Comparison of ENCODE assay signal across 26 mouse cellular contexts in genomic region chr14:36658193-36658592, GRCm38 (mm10).
A peak's percentile ranks its signal among the peaks of the same experiment; 100 is the strongest.
DNase-seq lines count a peak whose midpoint lies in the region; ATAC-seq and TF ChIP-seq lines count a peak whose summit lies in the region.
"Had no signal": no experiment of that assay in that cellular context is flagged by ENCODE, and none has a peak within 500 bp of the region (broad histone marks: within the 10 kb centered on the region; RNA-seq: fewer than 3 reads in every experiment).

No protein-coding gene starts in this region.

- intact Hi-C loops in heart, postnatal 36 days (cut with DNase I) = no loop called here

- DNase-seq in heart, postnatal 36 days = no peak
- DNase-seq in c-Kit-positive CD71-positive TER-119-negative erythroid progenitor cells, embryonic 14.5 days (ENCODE audit: low read depth) = peak; percentile 10
- peak; percentile 34 for DNase-seq in liver, embryonic 11.5 days (ENCODE audit: low spot score)
- peak; percentile 28 for DNase-seq in liver, postnatal 0 days
- no peak for DNase-seq in thymus, postnatal 25 days
- no peak for DNase-seq in Muller cell, postnatal 12 days (ENCODE audit: inconsistent ontology term)
- no peak for DNase-seq in gastrocnemius, adult 8-10 months (ENCODE audit: low spot score in 2 of 2)
- DNase-seq: adrenal gland, adult 8-10 months; cerebellum, adult 9-10 months; gastrocnemius, postnatal 14 days; heart, adult 11 months; kidney, adult 9 months; kidney, postnatal 14 days; spleen, adult 18-20 months; thymus, postnatal 14 days had no signal

- H3K9ac ChIP-seq in heart, embryonic 11.5 days (ENCODE audit: low read depth, low read length) = no peak overlapping the region
- no peak overlapping the region for H3K9ac ChIP-seq in liver, embryonic 11.5 days (ENCODE audit: low read depth, low read length)
- no peak overlapping the region for H3K9ac ChIP-seq in liver, postnatal 0 days (replicated peaks)
- H3K9ac ChIP-seq: forebrain, embryonic 12.5 days; heart, embryonic 15.5 days; hindbrain, embryonic 15.5 days had no signal

- H3K9me3 ChIP-seq in heart, embryonic 11.5 days (replicated peaks; ENCODE audit: control insufficient read depth, low read length) = no peaks in the 10 kb centered on the region
- H3K9me3 ChIP-seq in liver, embryonic 11.5 days (ENCODE audit: control insufficient read depth, low read length) = no peaks in the 10 kb centered on the region
- H3K9me3 ChIP-seq in liver, postnatal 0 days (ENCODE audit: low read length) = no peaks in the 10 kb centered on the region
- H3K9me3 ChIP-seq: forebrain, embryonic 12.5 days; heart, embryonic 15.5 days; hindbrain, embryonic 15.5 days; limb, embryonic 10.5 days had no signal

- TF ChIP-seq EP300 in liver, postnatal 0 days (IDR thresholded peaks at IDR 0.05; ENCODE audit: low read depth) = peak; percentile 100

- no peaks in the 10 kb centered on the region for H3K36me3 ChIP-seq in heart, embryonic 11.5 days (ENCODE audit: control insufficient read depth, insufficient read depth, low read length)
- H3K36me3 ChIP-seq in liver, embryonic 11.5 days (ENCODE audit: control insufficient read depth, insufficient read depth, low read length) = no peaks in the 10 kb centered on the region
- H3K36me3 ChIP-seq in liver, postnatal 0 days (replicated peaks; ENCODE audit: insufficient read depth, low read length) = no peaks in the 10 kb centered on the region
- H3K36me3 ChIP-seq: forebrain, embryonic 12.5 days; heart, embryonic 15.5 days; hindbrain, embryonic 15.5 days; limb, embryonic 10.5 days had no signal

- H3K27ac ChIP-seq in heart, embryonic 11.5 days (ENCODE audit: low read depth, low read length) = peak overlapping the region; percentile 57
- H3K27ac ChIP-seq in liver, embryonic 11.5 days (ENCODE audit: low read depth, low read length) = peak overlapping the region; percentile 40; the same call in 1 of the 2 replicates
- H3K27ac ChIP-seq in liver, postnatal 0 days (ENCODE audit: low read depth) = peak overlapping the region; percentile 52
- H3K27ac ChIP-seq: forebrain, embryonic 12.5 days; heart, embryonic 15.5 days; hindbrain, embryonic 15.5 days; layer of hippocampus, adult 2 months; limb, embryonic 10.5 days; macrophage had no signal

- no peak for TF ChIP-seq CTCF in liver, postnatal 0 days (IDR thresholded peaks at IDR 0.05; ENCODE audit: low read depth)

- H3K27me3 ChIP-seq in heart, embryonic 11.5 days (ENCODE audit: control insufficient read depth, insufficient read depth, low read length) = no peaks in the 10 kb centered on the region
- H3K27me3 ChIP-seq in liver, embryonic 11.5 days (replicated peaks; ENCODE audit: control insufficient read depth, insufficient read depth, low read length) = no peaks in the 10 kb centered on the region
- no peaks in the 10 kb centered on the region for H3K27me3 ChIP-seq in liver, postnatal 0 days (ENCODE audit: insufficient read depth, low read length)
- H3K27me3 ChIP-seq: forebrain, embryonic 12.5 days; heart, embryonic 15.5 days; hindbrain, embryonic 15.5 days had no signal

- no peak overlapping the region for H3K4me2 ChIP-seq in heart, embryonic 11.5 days
- no peak overlapping the region for H3K4me2 ChIP-seq in liver, embryonic 11.5 days
- no peak overlapping the region; the same call in 1 of the 2 replicates for H3K4me2 ChIP-seq in liver, postnatal 0 days (ENCODE audit: low read depth, low read length)
- H3K4me2 ChIP-seq: forebrain, embryonic 12.5 days; heart, embryonic 15.5 days; hindbrain, embryonic 15.5 days; midbrain, embryonic 11.5 days had no signal

- 37% methylated on average over 3 of the region's 3 CpGs for WGBS in heart, embryonic 11.5 days (ENCODE audit: insufficient replicate concordance)
- 44% methylated on average over 3 of the region's 3 CpGs for WGBS in liver, embryonic 11.5 days
- WGBS in liver, postnatal 0 days (ENCODE audit: insufficient replicate concordance) = 45% methylated on average over 3 of the region's 3 CpGs

- no peak overlapping the region for H3K4me3 ChIP-seq in heart, embryonic 11.5 days (ENCODE audit: low read depth, low read length)
- H3K4me3 ChIP-seq in liver, embryonic 11.5 days (ENCODE audit: low read depth, low read length) = no peak overlapping the region
- no peak overlapping the region for H3K4me3 ChIP-seq in liver, postnatal 0 days (ENCODE audit: low read depth, low read length)
- H3K4me3 ChIP-seq: forebrain, embryonic 12.5 days; heart, embryonic 15.5 days; hindbrain, embryonic 15.5 days; layer of hippocampus, adult 2 months; limb, embryonic 10.5 days had no signal

- no peaks in the 10 kb centered on the region for H3K4me1 ChIP-seq in heart, embryonic 11.5 days (ENCODE audit: control insufficient read depth, insufficient read depth, low read length)
- peaks cover 3% of the 10 kb centered on the region; the same call in 1 of the 2 replicates for H3K4me1 ChIP-seq in liver, embryonic 11.5 days (replicated peaks; ENCODE audit: control insufficient read depth, insufficient read depth, low read length)
- 0 out of 2 replicates have a peak, but pooled peaks cover 3% of the 10 kb centered on the region for H3K4me1 ChIP-seq in liver, postnatal 0 days (ENCODE audit: insufficient read depth)
- H3K4me1 ChIP-seq: limb, embryonic 10.5 days had no signal

- ATAC-seq in heart, embryonic 11.5 days (replicated peaks; ENCODE audit: insufficient number of reproducible peaks, low FRiP score, low TSS enrichment) = peak; percentile 89
- peak; percentile 93 for ATAC-seq in liver, embryonic 11.5 days (replicated peaks; ENCODE audit: low FRiP score)
- ATAC-seq in liver, postnatal 0 days = peak; percentile 99
- ATAC-seq: activated CD4-positive, CD25-positive, alpha-beta regulatory T cell, adult 4 months; CD4-positive, CD25-positive, alpha-beta regulatory T cell, adult 4 months; lung, postnatal 0 days had no signal

Comparison
In these comparisons a context has a peak if more than half of its experiments do, and no peak if none do; other contexts are left out.
1. DNase-seq: peak in c-Kit-positive CD71-positive TER-119-negative erythroid progenitor cells, embryonic 14.5 days (single experiment), liver, embryonic 11.5 days (single experiment) and liver, postnatal 0 days (single experiment); none in heart, postnatal 36 days (0 of 2), thymus, postnatal 25 days (single experiment), Muller cell, postnatal 12 days (single experiment) and gastrocnemius, adult 8-10 months (0 of 2).
2. Peak in every context shown above with its lines, with median percentiles within 50 percentile points of each other: ATAC-seq and H3K27ac ChIP-seq.